In genomic region chr10:43451848-43452662, GRCm38 (mm10) we compare ENCODE assay signal across 8 mouse cellular contexts. TPM values are rescaled to one million over a fixed set of nuclear protein-coding genes. Genes with fewer than 3 reads are reported as not detected.
DNase-seq lines count a peak whose midpoint lies in the region; ATAC-seq lines count a peak whose summit lies in the region.

No protein-coding gene starts in this region.

- no peak overlapping the region for H3K27ac ChIP-seq in intestine, embryonic 14.5 days (ENCODE audit: low read depth)

- intact Hi-C loops in gastrocnemius, postnatal 14 days (cut with DNase I; ENCODE audit: low total_unique reads) = no loop called here
- intact Hi-C loops in left cerebral cortex, postnatal 10 days (cut with DNase I) = no loop called here

- no peaks in the 10 kb centered on the region for H3K9me3 ChIP-seq in intestine, embryonic 14.5 days (ENCODE audit: control insufficient read depth, low read length)

- peak overlapping the region; percentile 44 for H3K4me2 ChIP-seq in intestine, embryonic 14.5 days (ENCODE audit: low read length)

- peak; percentile 85 for ATAC-seq in intestine, embryonic 14.5 days (replicated peaks; ENCODE audit: low FRiP score, low TSS enrichment, low read depth)
- peak; percentile 95 for ATAC-seq in megakaryocyte progenitor cell, adult 5-6 weeks (replicated peaks; ENCODE audit: poor library complexity)

- peak overlapping the region; percentile 17 for H3K4me3 ChIP-seq in intestine, embryonic 14.5 days (ENCODE audit: low read depth, low read length)

- H3K27me3 ChIP-seq in intestine, embryonic 14.5 days (replicated peaks; ENCODE audit: control insufficient read depth, insufficient read depth, low read length) = no peaks in the 10 kb centered on the region

- H3K36me3 ChIP-seq in intestine, embryonic 14.5 days (ENCODE audit: control insufficient read depth, insufficient read depth, low read length) = no peaks in the 10 kb centered on the region

- 28% methylated on average over 16 of the region's 16 CpGs for WGBS in intestine, embryonic 14.5 days

- DNase-seq in adrenal gland, adult (ENCODE audit: inconsistent age in 2 of 2, low spot score in 1 of 2) = peak; percentile 62 to 89
- peak; percentile 90 for DNase-seq in embryo, embryonic 10.5 days (ENCODE audit: low spot score)
- DNase-seq in gastrocnemius, postnatal 14 days = peak; percentile 67
- peak; percentile 81 for DNase-seq in intestine, embryonic 14.5 days (ENCODE audit: low spot score)
- peak; percentile 70 to 84 for DNase-seq in left cerebral cortex, postnatal 10 days (ENCODE audit: extremely low spot score in 1 of 2, low spot score in 2 of 2)
- DNase-seq in right cerebral cortex, postnatal 25 days = peak; percentile 77
- DNase-seq in yolk sac, embryonic 10.5 days (ENCODE audit: low spot score) = peak; percentile 79

- peak overlapping the region; percentile 7; the same call in 1 of the 2 replicates for H3K9ac ChIP-seq in intestine, embryonic 14.5 days (ENCODE audit: low read length)

- 0 out of 2 replicates have a peak, but pooled peaks cover 9% of the 10 kb centered on the region for H3K4me1 ChIP-seq in intestine, embryonic 14.5 days (replicated peaks; ENCODE audit: control insufficient read depth, insufficient read depth, low read length)

RNA-seq across cellular contexts. Expression of gene Bend3, which starts 26.6 kb away (rescaled TPM):
- 1 to 10 TPM; 3.7 to 4.8 TPM for total RNA-seq in gastrocnemius, postnatal 14 days (2021)
- polyA plus RNA-seq in intestine, embryonic 14.5 days (2014; fragmentation: Nextera tagmentation; extraction: Ambion mirVana) = 4.2 and 5.3 TPM in 2 replicates
- 1 to 10 TPM; 5.6 to 7.4 TPM for total RNA-seq in left cerebral cortex, postnatal 10 days (2021)
- total RNA-seq in megakaryocyte progenitor cell, adult 5-6 weeks (2015) = 9.4 and 10.6 TPM in 2 replicates
- 4.6 and 5.5 TPM in 2 replicates for total RNA-seq in megakaryocyte progenitor cell, adult 5-6 weeks (2017)
